Mouse (Mus musculus): ENCODE data around the gene Cd8b1. TPM values are rescaled to one million over a fixed set of nuclear protein-coding genes. Genes with fewer than 3 reads are reported as not detected.

Cd8b1 gene
- polyA plus RNA-seq, 1 experiment from 2014 or later = not detected

DNA sequence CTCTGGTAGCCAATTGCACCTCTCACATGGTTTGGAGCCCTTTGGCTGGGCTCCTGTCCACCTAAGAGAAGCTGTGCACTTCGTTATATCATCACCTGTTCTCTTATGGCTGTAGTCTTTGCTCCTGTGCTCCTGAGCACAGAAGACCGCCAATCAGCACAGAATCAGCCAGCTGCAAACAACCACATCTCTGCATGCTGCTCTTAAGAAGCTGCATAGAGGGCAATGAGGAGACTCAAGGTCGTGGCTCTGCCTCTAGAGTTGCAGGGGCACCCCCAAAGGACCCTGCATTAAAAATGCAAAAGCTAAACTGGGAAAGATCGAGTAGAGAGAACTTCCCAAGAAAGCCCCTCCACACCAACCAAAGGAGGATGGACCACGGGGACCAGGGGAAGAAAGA, 38.2 kb downstream of the Cd8b1 start:
- no peak overlapping the region for H3K9ac ChIP-seq (ENCODE audit: low read depth, low read length)
- H3K9me3 ChIP-seq (ENCODE audit: control insufficient read depth, low read length) = no peaks in the 10 kb centered on the region
- H3K27me3 ChIP-seq (replicated peaks; ENCODE audit: control insufficient read depth, insufficient read depth, low read length) = no peaks in the 10 kb centered on the region
- no peaks in the 10 kb centered on the region for H3K4me1 ChIP-seq (ENCODE audit: control insufficient read depth, insufficient read depth, low read length)
- WGBS = 65% methylated on average over 5 of the region's 5 CpGs
- ATAC-seq = no peak
- no peak overlapping the region for H3K27ac ChIP-seq (ENCODE audit: low read length)
- H3K4me2 ChIP-seq (ENCODE audit: low read depth, low read length) = no peak overlapping the region
- H3K36me3 ChIP-seq (ENCODE audit: control insufficient read depth, insufficient read depth, low read length) = no peaks in the 10 kb centered on the region
- H3K4me3 ChIP-seq (ENCODE audit: low read length) = no peak overlapping the region

DNA sequence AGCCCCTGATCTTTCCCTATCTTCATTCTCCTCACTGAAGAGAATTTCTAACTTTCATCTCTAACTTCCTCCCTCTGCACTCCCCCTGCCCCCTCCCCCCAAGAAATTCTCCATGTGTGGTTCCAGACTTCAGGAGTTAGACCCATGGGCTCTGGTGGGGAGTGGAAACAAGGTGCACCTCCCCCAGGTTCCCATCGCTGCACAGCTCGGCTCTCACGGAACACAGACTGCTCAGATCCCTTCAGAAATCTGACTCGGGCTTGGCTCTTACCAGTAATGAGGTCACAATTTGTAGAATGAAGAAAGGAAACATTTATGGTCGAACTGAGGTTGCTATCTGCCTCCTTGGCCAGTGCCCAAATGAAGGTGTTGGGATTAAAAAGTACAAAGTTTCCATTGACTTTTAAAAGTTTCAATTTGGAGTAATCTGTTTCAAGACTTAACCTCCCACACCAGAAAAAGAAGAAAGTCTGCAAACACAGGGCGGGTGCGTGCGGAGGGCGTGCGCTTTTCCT, 38.6 kb downstream of the Cd8b1 start:
- no peak overlapping the region for H3K4me3 ChIP-seq (ENCODE audit: low read length)
- no peaks in the 10 kb centered on the region for H3K4me1 ChIP-seq (ENCODE audit: control insufficient read depth, insufficient read depth, low read length)
- no peaks in the 10 kb centered on the region for H3K27me3 ChIP-seq (replicated peaks; ENCODE audit: control insufficient read depth, insufficient read depth, low read length)
- H3K36me3 ChIP-seq (ENCODE audit: control insufficient read depth, insufficient read depth, low read length) = no peaks in the 10 kb centered on the region
- no peak for ATAC-seq
- H3K4me2 ChIP-seq (ENCODE audit: low read depth, low read length) = no peak overlapping the region
- 79% methylated on average over 10 of the region's 10 CpGs for WGBS
- H3K27ac ChIP-seq (ENCODE audit: low read length) = no peak overlapping the region
- no peak overlapping the region for H3K9ac ChIP-seq (ENCODE audit: low read depth, low read length)
- H3K9me3 ChIP-seq (ENCODE audit: control insufficient read depth, low read length) = no peaks in the 10 kb centered on the region

DNA sequence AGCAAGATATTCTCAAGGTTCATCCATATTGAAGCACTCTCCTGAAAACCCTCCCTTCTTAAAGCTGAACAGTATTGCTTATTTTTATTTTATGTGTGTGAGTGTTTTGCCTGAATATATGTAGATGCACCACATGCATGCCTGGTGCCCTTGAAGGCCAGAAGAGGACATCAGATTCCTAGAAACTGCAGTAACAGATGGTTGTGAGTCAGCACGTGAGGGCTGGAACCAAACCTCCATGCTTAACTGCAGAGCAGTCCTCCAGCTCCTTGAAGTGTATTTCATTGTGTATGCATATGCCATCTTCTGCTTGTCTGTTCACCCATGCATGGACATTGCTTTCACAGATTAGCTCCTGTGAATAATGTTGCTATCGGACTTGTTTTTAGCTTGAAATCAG, 41.4 kb downstream of the Cd8b1 start:
- Histone ChIP-seq H3K4me2 (ENCODE audit: low read depth, low read length) (no peak overlapping the region), H3K27ac (ENCODE audit: low read length) (no peak overlapping the region), H3K9me3 (ENCODE audit: control insufficient read depth, low read length) (no peaks in the 10 kb centered on the region), H3K36me3 (ENCODE audit: control insufficient read depth, insufficient read depth, low read length) (no peaks in the 10 kb centered on the region), H3K27me3 (replicated peaks; ENCODE audit: control insufficient read depth, insufficient read depth, low read length) (no peaks in the 10 kb centered on the region), H3K4me1 (ENCODE audit: control insufficient read depth, insufficient read depth, low read length) (no peaks in the 10 kb centered on the region), H3K9ac (ENCODE audit: low read depth, low read length) (no peak overlapping the region), H3K4me3 (ENCODE audit: low read length) (no peak overlapping the region)
- ATAC-seq = no peak
- WGBS = 83% methylated on average over 2 of the region's 2 CpGs

DNA sequence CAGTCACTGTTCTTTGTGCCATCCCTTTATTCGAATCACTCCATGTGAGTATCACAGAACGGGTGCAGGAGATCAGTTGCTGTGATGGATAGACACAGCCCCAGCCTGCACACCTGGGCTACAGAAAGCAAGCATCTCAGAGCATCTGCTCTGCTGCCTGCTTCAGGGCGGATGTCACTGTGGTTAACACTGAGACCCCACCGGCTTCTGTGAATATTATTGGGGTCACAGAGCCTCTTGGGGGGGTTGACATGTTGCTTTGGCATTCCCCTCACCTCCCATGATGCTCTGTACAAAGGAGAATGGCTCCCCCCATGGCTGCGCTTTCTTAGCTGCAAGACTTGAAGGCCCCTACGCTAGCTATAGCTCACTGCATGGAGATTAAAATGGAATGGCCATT, 46.8 kb downstream of the Cd8b1 start:
- 95% methylated on average over 6 of the region's 6 CpGs for WGBS

DNA sequence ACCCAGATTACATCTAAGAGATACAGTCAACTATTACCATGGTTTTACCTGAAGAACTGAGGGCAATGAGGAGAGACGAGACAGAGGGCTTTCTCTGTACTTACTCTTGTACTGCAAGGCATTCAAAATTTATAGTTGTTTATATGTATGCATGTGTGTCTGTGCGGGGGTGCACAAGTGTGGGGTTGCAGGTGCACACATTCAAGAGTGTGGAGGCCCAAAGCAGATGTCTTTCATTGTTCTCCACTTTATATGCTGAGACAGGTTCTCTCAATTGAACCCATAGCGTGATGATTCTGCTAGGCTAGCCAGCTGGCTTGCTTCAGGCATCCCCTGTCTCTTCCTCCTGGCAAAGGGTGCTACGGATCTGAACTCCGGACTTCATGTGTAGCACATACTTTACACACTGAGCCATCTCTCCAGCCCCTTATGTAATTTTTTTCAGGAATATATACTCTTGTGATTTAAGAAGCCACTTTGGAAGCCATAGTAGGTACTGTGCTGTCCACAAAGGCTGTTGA, 48.6 kb downstream of the Cd8b1 start:
- WGBS = 76% methylated on average over 5 of the region's 5 CpGs
- Histone ChIP-seq H3K4me3 (ENCODE audit: low read length) (no peak overlapping the region), H3K27me3 (replicated peaks; ENCODE audit: control insufficient read depth, insufficient read depth, low read length) (no peaks in the 10 kb centered on the region), H3K4me1 (ENCODE audit: control insufficient read depth, insufficient read depth, low read length) (no peaks in the 10 kb centered on the region), H3K9me3 (ENCODE audit: control insufficient read depth, low read length) (no peaks in the 10 kb centered on the region), H3K27ac (ENCODE audit: low read length) (no peak overlapping the region), H3K36me3 (ENCODE audit: control insufficient read depth, insufficient read depth, low read length) (no peaks in the 10 kb centered on the region), H3K9ac (ENCODE audit: low read depth, low read length) (no peak overlapping the region), H3K4me2 (ENCODE audit: low read depth, low read length) (no peak overlapping the region)
- no peak for ATAC-seq

More for the DNA sequence above, 46.8 kb downstream of the Cd8b1 start:
- no peak overlapping the region for H3K27ac ChIP-seq (ENCODE audit: low read length)
- H3K4me3 ChIP-seq (ENCODE audit: low read length) = no peak overlapping the region
- H3K4me1 ChIP-seq (ENCODE audit: control insufficient read depth, insufficient read depth, low read length) = no peaks in the 10 kb centered on the region
- H3K9ac ChIP-seq (ENCODE audit: low read depth, low read length) = no peak overlapping the region
- no peak for ATAC-seq
- no peaks in the 10 kb centered on the region for H3K27me3 ChIP-seq (replicated peaks; ENCODE audit: control insufficient read depth, insufficient read depth, low read length)
- H3K36me3 ChIP-seq (ENCODE audit: control insufficient read depth, insufficient read depth, low read length) = no peaks in the 10 kb centered on the region
- no peak overlapping the region for H3K4me2 ChIP-seq (ENCODE audit: low read depth, low read length)
- H3K9me3 ChIP-seq (ENCODE audit: control insufficient read depth, low read length) = no peaks in the 10 kb centered on the region

DNA sequence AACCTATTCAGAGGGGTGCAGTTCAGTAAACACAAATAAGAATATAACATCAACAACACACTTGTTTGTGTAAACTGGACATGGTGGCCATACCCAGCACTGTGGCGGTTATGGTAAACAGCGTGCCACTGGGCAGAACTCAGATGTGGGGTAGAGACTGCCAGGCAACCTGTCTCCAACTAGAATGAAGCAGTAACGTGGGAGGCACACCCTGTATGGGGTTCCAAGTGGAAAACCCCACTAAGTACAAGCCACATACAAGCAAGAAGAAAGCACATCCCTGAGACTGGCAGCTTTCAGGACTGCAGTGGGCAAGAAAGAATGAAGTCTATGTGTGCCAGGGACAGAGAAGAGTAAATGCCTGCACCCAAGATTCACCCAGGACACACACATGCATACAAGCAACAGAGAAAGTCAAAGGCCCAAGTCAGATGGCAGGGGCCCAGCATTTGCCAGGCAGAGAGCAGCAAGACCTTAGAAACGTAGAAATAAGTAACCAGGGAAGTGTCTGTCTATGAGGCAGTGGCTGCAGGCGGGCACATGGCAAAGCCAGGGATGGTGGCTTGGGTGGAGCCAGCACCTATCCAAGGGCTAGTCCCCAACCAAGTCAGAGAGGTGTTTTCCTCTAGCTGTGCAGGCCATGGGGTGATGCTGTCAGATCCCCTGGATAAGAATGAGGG, 49.6 kb downstream of the Cd8b1 start:
- Histone ChIP-seq H3K27me3 (replicated peaks; ENCODE audit: control insufficient read depth, insufficient read depth, low read length) (no peaks in the 10 kb centered on the region), H3K4me2 (ENCODE audit: low read depth, low read length) (no peak overlapping the region), H3K9me3 (ENCODE audit: control insufficient read depth, low read length) (no peaks in the 10 kb centered on the region), H3K9ac (ENCODE audit: low read depth, low read length) (no peak overlapping the region), H3K36me3 (ENCODE audit: control insufficient read depth, insufficient read depth, low read length) (no peaks in the 10 kb centered on the region), H3K27ac (ENCODE audit: low read length) (no peak overlapping the region), H3K4me3 (ENCODE audit: low read length) (no peak overlapping the region), H3K4me1 (ENCODE audit: control insufficient read depth, insufficient read depth, low read length) (no peaks in the 10 kb centered on the region)
- WGBS = 88% methylated on average over 5 of the region's 5 CpGs
- no peak for ATAC-seq

DNA sequence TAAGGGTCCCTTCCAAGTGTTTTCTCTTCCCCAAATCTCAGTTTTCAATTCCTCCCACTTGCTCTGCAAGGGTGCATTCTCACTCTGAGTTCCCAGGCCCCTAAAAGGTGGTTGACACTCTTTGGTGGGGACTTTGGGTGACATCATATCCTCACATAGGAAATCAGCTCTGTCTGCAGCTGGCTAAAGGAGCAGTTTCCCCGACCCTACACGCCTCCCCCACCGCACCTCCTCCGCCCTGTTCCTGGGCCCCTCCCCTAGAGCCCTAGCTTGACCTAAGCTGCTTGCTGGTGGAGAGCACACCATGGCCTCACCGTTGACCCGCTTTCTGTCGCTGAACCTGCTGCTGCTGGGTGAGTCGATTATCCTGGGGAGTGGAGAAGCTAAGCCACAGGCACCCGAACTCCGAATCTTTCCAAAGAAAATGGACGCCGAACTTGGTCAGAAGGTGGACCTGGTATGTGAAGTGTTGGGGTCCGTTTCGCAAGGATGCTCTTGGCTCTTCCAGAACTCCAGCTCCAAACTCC, 50.7 kb downstream of the Cd8b1 start, which contains the start of gene Cd8a:
Cd8a (plus strand) TSS at position 179 of the 527 bp plus-strand sequence.
- no peak within 1 kb of the TSS for H3K4me2 ChIP-seq (ENCODE audit: low read depth, low read length)
- no peaks in the 10 kb centered on the region for H3K4me1 ChIP-seq (ENCODE audit: control insufficient read depth, insufficient read depth, low read length)
- H3K9ac ChIP-seq (ENCODE audit: low read depth, low read length) = no peak within 1 kb of the TSS
- H3K36me3 ChIP-seq (ENCODE audit: control insufficient read depth, insufficient read depth, low read length) = no peaks in the 10 kb centered on the region
- H3K4me3 ChIP-seq (ENCODE audit: low read length) = no peak within 1 kb of the TSS
- H3K9me3 ChIP-seq (ENCODE audit: control insufficient read depth, low read length) = no peaks in the 10 kb centered on the region
- ATAC-seq = no peak
- 74% methylated on average over 14 of the region's 14 CpGs for WGBS
- no peaks in the 10 kb centered on the region for H3K27me3 ChIP-seq (replicated peaks; ENCODE audit: control insufficient read depth, insufficient read depth, low read length)
- H3K27ac ChIP-seq (ENCODE audit: low read length) = no peak within 1 kb of the TSS

DNA sequence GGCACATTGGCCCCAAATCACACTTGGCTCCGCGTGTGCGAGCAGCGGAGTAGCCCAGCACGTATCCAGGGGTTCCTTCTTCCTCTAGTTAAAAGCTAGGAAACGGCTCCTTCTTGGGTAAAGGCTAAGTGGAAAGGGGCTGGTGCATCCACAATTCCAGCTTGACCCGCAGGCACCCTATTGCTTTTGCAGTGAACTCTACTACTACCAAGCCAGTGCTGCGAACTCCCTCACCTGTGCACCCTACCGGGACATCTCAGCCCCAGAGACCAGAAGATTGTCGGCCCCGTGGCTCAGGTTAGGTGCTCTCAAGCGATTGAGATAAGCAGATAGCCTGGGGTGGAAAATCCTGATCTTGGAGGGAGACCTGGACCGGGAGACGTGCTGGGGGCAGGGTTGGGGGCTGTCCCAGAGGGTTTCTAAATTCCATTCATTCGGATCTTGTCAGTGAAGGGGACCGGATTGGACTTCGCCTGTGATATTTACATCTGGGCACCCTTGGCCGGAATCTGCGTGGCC, 51.8 kb downstream of the Cd8b1 start:
- Histone ChIP-seq H3K4me1 (ENCODE audit: control insufficient read depth, insufficient read depth, low read length) (no peaks in the 10 kb centered on the region), H3K9ac (ENCODE audit: low read depth, low read length) (no peak overlapping the region), H3K27ac (ENCODE audit: low read length) (no peak overlapping the region), H3K4me2 (ENCODE audit: low read depth, low read length) (no peak overlapping the region), H3K36me3 (ENCODE audit: control insufficient read depth, insufficient read depth, low read length) (no peaks in the 10 kb centered on the region), H3K4me3 (ENCODE audit: low read length) (no peak overlapping the region), H3K9me3 (ENCODE audit: control insufficient read depth, low read length) (no peaks in the 10 kb centered on the region), H3K27me3 (replicated peaks; ENCODE audit: control insufficient read depth, insufficient read depth, low read length) (no peaks in the 10 kb centered on the region)
- no peak for ATAC-seq
- WGBS = 87% methylated on average over 19 of the region's 19 CpGs

DNA sequence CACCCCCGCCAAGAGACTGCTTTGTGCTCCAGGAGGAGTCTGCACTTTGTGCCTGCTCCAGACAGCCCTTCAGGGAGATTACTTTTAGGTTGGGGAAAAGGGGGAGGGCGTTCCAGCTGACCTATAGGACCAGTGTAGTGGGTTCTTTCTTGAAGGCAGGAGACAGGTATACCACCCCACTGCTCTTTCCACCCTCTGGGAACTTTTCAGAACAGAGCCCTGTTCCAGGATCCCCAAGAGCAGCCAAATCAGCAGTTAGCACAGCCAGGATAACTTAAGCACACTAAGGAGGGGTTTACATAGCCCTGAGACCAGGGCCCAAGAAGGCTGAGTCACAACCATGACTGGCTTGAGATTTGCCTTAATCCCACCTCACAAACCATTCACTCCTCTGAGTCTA, 52.3 kb downstream of the Cd8b1 start:
- H3K27me3 ChIP-seq (replicated peaks; ENCODE audit: control insufficient read depth, insufficient read depth, low read length) = no peaks in the 10 kb centered on the region
- no peak overlapping the region for H3K4me3 ChIP-seq (ENCODE audit: low read length)
- no peak for ATAC-seq
- no peaks in the 10 kb centered on the region for H3K36me3 ChIP-seq (ENCODE audit: control insufficient read depth, insufficient read depth, low read length)
- no peaks in the 10 kb centered on the region for H3K4me1 ChIP-seq (ENCODE audit: control insufficient read depth, insufficient read depth, low read length)
- no peak overlapping the region for H3K27ac ChIP-seq (ENCODE audit: low read length)
- H3K9ac ChIP-seq (ENCODE audit: low read depth, low read length) = no peak overlapping the region
- 80% methylated on average over 2 of the region's 2 CpGs for WGBS
- H3K9me3 ChIP-seq (ENCODE audit: control insufficient read depth, low read length) = no peaks in the 10 kb centered on the region
- H3K4me2 ChIP-seq (ENCODE audit: low read depth, low read length) = no peak overlapping the region
